Mouse (Mus musculus): Measurements from ENCODE around the gene Park7. TPM values are rescaled to one million over a fixed set of nuclear protein-coding genes. Genes with fewer than 3 reads are reported as not detected.
A peak's percentile ranks its signal among the peaks of the same experiment; 100 is the strongest.

Gene Park7
- polyA plus RNA-seq, 1 experiment from 2014 or later, result 406 TPM

- no peaks in the 10 kb centered on the region for H3K27me3 ChIP-seq (ENCODE audit: control insufficient read depth, insufficient read depth, low read length)
- no peak overlapping the region for H3K4me2 ChIP-seq (replicated peaks; ENCODE audit: low read depth, low read length)
- 96% methylated on average over 8 of the region's 8 CpGs for WGBS
- DNase-seq (ENCODE audit: low spot score) (no peak), ATAC-seq (ENCODE audit: low FRiP score) (no peak)
- H3K9ac ChIP-seq (ENCODE audit: low read depth, low read length), result no peak overlapping the region
- no peaks in the 10 kb centered on the region for H3K9me3 ChIP-seq (ENCODE audit: control insufficient read depth, low read length)
- no peak overlapping the region for H3K27ac ChIP-seq (ENCODE audit: low read depth, low read length)
- H3K4me3 ChIP-seq (ENCODE audit: low read depth, low read length), result no peak overlapping the region
- no peaks in the 10 kb centered on the region for H3K4me1 ChIP-seq (replicated peaks; ENCODE audit: control insufficient read depth, insufficient read depth, low read length)
- H3K36me3 ChIP-seq (ENCODE audit: control insufficient read depth, insufficient read depth, low read length), result peaks cover 11% of the 10 kb centered on the region
Observed at GRCm38 (mm10) chr4:150907099-150907498, 7.1 kb downstream of the Park7 start.

GRCm38 (mm10) chr4:150903091-150903742 is 11.0 kb downstream of the Park7 start:
- Histone ChIP-seq H3K36me3 (ENCODE audit: control insufficient read depth, insufficient read depth, low read length) (peaks cover 16% of the 10 kb centered on the region), H3K9me3 (ENCODE audit: control insufficient read depth, low read length) (no peaks in the 10 kb centered on the region), H3K27me3 (ENCODE audit: control insufficient read depth, insufficient read depth, low read length) (no peaks in the 10 kb centered on the region), H3K9ac (ENCODE audit: low read depth, low read length) (no peak overlapping the region), H3K4me3 (ENCODE audit: low read depth, low read length) (no peak overlapping the region), H3K4me2 (replicated peaks; ENCODE audit: low read depth, low read length) (no peak overlapping the region), H3K4me1 (replicated peaks; ENCODE audit: control insufficient read depth, insufficient read depth, low read length) (no peaks in the 10 kb centered on the region), H3K27ac (ENCODE audit: low read depth, low read length) (no peak overlapping the region)
- no peak for ATAC-seq (ENCODE audit: low FRiP score)
- WGBS, result 93% methylated on average over 14 of the region's 14 CpGs
- DNase-seq (ENCODE audit: low spot score), result no peak

- 90% methylated on average over 12 of the region's 12 CpGs for WGBS
- no peaks in the 10 kb centered on the region for H3K27me3 ChIP-seq (ENCODE audit: control insufficient read depth, insufficient read depth, low read length)
- H3K4me2 ChIP-seq (replicated peaks; ENCODE audit: low read depth, low read length), result no peak overlapping the region
- H3K4me1 ChIP-seq (replicated peaks; ENCODE audit: control insufficient read depth, insufficient read depth, low read length), result no peaks in the 10 kb centered on the region
- no peak overlapping the region for H3K4me3 ChIP-seq (ENCODE audit: low read depth, low read length)
- DNase-seq (ENCODE audit: low spot score) (no peak), ATAC-seq (ENCODE audit: low FRiP score) (no peak)
- H3K27ac ChIP-seq (ENCODE audit: low read depth, low read length), result no peak overlapping the region
- no peak overlapping the region for H3K9ac ChIP-seq (ENCODE audit: low read depth, low read length)
- H3K9me3 ChIP-seq (ENCODE audit: control insufficient read depth, low read length), result no peaks in the 10 kb centered on the region
- peaks cover 19% of the 10 kb centered on the region for H3K36me3 ChIP-seq (ENCODE audit: control insufficient read depth, insufficient read depth, low read length)
Observed at GRCm38 (mm10) chr4:150902062-150902461, 12.2 kb downstream of the Park7 start.

- H3K27me3 ChIP-seq (ENCODE audit: control insufficient read depth, insufficient read depth, low read length), result no peaks in the 10 kb centered on the region
- no peak for ATAC-seq (ENCODE audit: low FRiP score)
- WGBS, result 58% methylated on average over 9 of the region's 9 CpGs
Observed at GRCm38 (mm10) chr4:150901651-150902050, 12.6 kb downstream of the Park7 start.

GRCm38 (mm10) chr4:150900486-150900885 is 13.8 kb downstream of the Park7 start:
- Histone ChIP-seq H3K27me3 (ENCODE audit: control insufficient read depth, insufficient read depth, low read length) (no peaks in the 10 kb centered on the region), H3K4me1 (replicated peaks; ENCODE audit: control insufficient read depth, insufficient read depth, low read length) (no peaks in the 10 kb centered on the region), H3K4me3 (ENCODE audit: low read depth, low read length) (no peak overlapping the region), H3K9ac (ENCODE audit: low read depth, low read length) (no peak overlapping the region), H3K4me2 (replicated peaks; ENCODE audit: low read depth, low read length) (no peak overlapping the region), H3K9me3 (ENCODE audit: control insufficient read depth, low read length) (no peaks in the 10 kb centered on the region), H3K27ac (ENCODE audit: low read depth, low read length) (no peak overlapping the region), H3K36me3 (ENCODE audit: control insufficient read depth, insufficient read depth, low read length) (peaks cover 21% of the 10 kb centered on the region)
- no peak for DNase-seq (ENCODE audit: low spot score)
- no peak for ATAC-seq (ENCODE audit: low FRiP score)
- 97% methylated on average over 13 of the region's 13 CpGs for WGBS

More at GRCm38 (mm10) chr4:150901651-150902050, 12.6 kb downstream of the Park7 start:
- DNase-seq (ENCODE audit: low spot score), result peak; percentile 84
- Histone ChIP-seq H3K27ac (ENCODE audit: low read depth, low read length) (no peak overlapping the region), H3K36me3 (ENCODE audit: control insufficient read depth, insufficient read depth, low read length) (peaks cover 19% of the 10 kb centered on the region), H3K9ac (ENCODE audit: low read depth, low read length) (no peak overlapping the region), H3K4me1 (replicated peaks; ENCODE audit: control insufficient read depth, insufficient read depth, low read length) (no peaks in the 10 kb centered on the region), H3K9me3 (ENCODE audit: control insufficient read depth, low read length) (no peaks in the 10 kb centered on the region), H3K4me3 (ENCODE audit: low read depth, low read length) (no peak overlapping the region), H3K4me2 (replicated peaks; ENCODE audit: low read depth, low read length) (no peak overlapping the region)

GRCm38 (mm10) chr4:150898716-150899365 is 15.4 kb downstream of the Park7 start:
- H3K4me3 ChIP-seq (ENCODE audit: low read depth, low read length), result no peak overlapping the region
- H3K27ac ChIP-seq (ENCODE audit: low read depth, low read length), result no peak overlapping the region
- DNase-seq (ENCODE audit: low spot score), result peak; percentile 85
- 62% methylated on average over 13 of the region's 13 CpGs for WGBS
- no peaks in the 10 kb centered on the region for H3K9me3 ChIP-seq (ENCODE audit: control insufficient read depth, low read length)
- H3K36me3 ChIP-seq (ENCODE audit: control insufficient read depth, insufficient read depth, low read length), result peaks cover 20% of the 10 kb centered on the region
- no peaks in the 10 kb centered on the region for H3K4me1 ChIP-seq (replicated peaks; ENCODE audit: control insufficient read depth, insufficient read depth, low read length)
- no peak overlapping the region for H3K4me2 ChIP-seq (replicated peaks; ENCODE audit: low read depth, low read length)
- no peak overlapping the region for H3K9ac ChIP-seq (ENCODE audit: low read depth, low read length)
- 0 out of 2 replicates have a peak, but pooled peaks have one; percentile 22 for ATAC-seq (ENCODE audit: low FRiP score)
- H3K27me3 ChIP-seq (ENCODE audit: control insufficient read depth, insufficient read depth, low read length), result no peaks in the 10 kb centered on the region

GRCm38 (mm10) chr4:150896896-150897624 is 17.2 kb downstream of the Park7 start:
- Histone ChIP-seq H3K9ac (ENCODE audit: low read depth, low read length) (no peak overlapping the region), H3K9me3 (ENCODE audit: control insufficient read depth, low read length) (no peaks in the 10 kb centered on the region), H3K27ac (ENCODE audit: low read depth, low read length) (no peak overlapping the region), H3K4me3 (ENCODE audit: low read depth, low read length) (no peak overlapping the region), H3K36me3 (ENCODE audit: control insufficient read depth, insufficient read depth, low read length) (peaks cover 11% of the 10 kb centered on the region), H3K4me1 (replicated peaks; ENCODE audit: control insufficient read depth, insufficient read depth, low read length) (no peaks in the 10 kb centered on the region), H3K27me3 (ENCODE audit: control insufficient read depth, insufficient read depth, low read length) (no peaks in the 10 kb centered on the region), H3K4me2 (replicated peaks; ENCODE audit: low read depth, low read length) (no peak overlapping the region)
- DNase-seq (ENCODE audit: low spot score) (no peak), ATAC-seq (ENCODE audit: low FRiP score) (no peak)
- WGBS, result 92% methylated on average over 26 of the region's 26 CpGs

- Histone ChIP-seq H3K27me3 (ENCODE audit: control insufficient read depth, insufficient read depth, low read length) (no peaks in the 10 kb centered on the region), H3K27ac (ENCODE audit: low read depth, low read length) (no peak overlapping the region), H3K4me2 (replicated peaks; ENCODE audit: low read depth, low read length) (no peak overlapping the region), H3K36me3 (ENCODE audit: control insufficient read depth, insufficient read depth, low read length) (peaks cover 5% of the 10 kb centered on the region; the same call in 1 of the 2 replicates), H3K9ac (ENCODE audit: low read depth, low read length) (no peak overlapping the region), H3K9me3 (ENCODE audit: control insufficient read depth, low read length) (no peaks in the 10 kb centered on the region), H3K4me1 (replicated peaks; ENCODE audit: control insufficient read depth, insufficient read depth, low read length) (0 out of 2 replicates have a peak, but pooled peaks cover 2% of the 10 kb centered on the region), H3K4me3 (ENCODE audit: low read depth, low read length) (no peak overlapping the region)
- ATAC-seq (ENCODE audit: low FRiP score) (no peak), DNase-seq (ENCODE audit: low spot score) (no peak)
- 76% methylated on average over 8 of the region's 8 CpGs for WGBS
Observed at GRCm38 (mm10) chr4:150894718-150895501, 19.3 kb downstream of the Park7 start.
